Mouse (Mus musculus) B cell, adult 2 months (primary cell): ENCODE data around the gene Gm28230.

Experiments
- DNase-seq, 2 experiments: peaks; one replicate each; pipeline ENCODE4 v3.0.0; 2022

Gene Gm28230

DNA sequence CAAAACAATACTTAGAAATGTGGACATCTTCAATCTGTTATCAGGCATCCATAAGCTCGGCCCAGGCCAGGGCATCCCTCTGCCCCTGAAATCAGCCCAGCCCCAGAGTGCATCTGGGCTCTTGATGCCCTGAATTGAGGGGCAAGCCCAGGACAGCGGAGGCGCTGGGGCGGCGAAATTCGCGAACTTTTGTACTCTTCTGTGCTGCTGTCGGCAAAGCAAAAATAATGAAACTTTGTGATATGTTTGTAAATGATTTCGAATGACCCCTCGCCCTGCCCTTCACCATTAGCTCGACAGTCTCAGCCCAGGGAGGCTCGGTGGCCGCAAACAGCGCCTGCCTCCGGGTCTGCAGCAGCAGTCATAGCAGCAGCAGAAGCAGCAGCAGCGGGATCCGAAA, 1.4 kb upstream of the Gm28230 start:
- DNase-seq, result no peak

DNA sequence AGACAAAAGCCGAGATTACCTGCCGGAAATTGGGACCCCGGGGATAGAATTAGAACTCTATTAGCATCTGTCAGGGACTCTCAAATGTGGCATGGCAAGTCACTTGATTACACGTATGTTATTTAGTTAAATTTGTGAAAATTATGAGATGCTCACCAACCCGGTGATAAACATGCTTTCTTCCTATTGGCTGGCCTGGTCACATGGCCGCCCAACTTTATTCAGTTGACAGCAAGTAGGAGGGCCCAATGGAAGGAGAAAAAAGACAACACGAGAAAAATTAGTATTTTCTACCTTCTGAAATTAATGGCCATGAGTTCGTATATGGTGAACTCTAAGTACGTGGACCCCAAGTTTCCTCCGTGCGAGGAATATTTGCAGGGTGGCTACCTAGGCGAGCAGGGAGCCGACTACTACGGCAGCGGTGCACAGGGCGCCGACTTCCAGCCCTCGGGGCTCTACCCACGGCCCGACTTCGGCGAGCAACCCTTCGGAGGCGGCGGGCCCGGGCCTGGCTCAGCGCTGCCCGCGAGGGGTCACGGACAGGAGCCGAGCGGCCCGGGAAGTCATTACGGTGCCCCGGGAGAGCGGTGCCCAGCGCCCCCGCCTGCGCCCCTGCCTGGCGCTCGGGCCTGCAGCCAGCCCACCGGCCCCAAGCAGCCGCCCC, 578 bp downstream of the Gm28230 start:
- DNase-seq, result no peak

GRCm38 (mm10) chr2:74727640-74728302, 1.2 kb downstream of the Gm28230 start:
- DNase-seq, result no peak

- DNase-seq, result no peak
Measured at GRCm38 (mm10) chr2:74728303-74728680, 1.8 kb downstream of the Gm28230 start.

- DNase-seq, result no peak
Measured at GRCm38 (mm10) chr2:74730331-74730730, 3.8 kb downstream of the Gm28230 start.

GRCm38 (mm10) chr2:74731055-74731454, 4.5 kb downstream of the Gm28230 start:
- no peak for DNase-seq

DNA sequence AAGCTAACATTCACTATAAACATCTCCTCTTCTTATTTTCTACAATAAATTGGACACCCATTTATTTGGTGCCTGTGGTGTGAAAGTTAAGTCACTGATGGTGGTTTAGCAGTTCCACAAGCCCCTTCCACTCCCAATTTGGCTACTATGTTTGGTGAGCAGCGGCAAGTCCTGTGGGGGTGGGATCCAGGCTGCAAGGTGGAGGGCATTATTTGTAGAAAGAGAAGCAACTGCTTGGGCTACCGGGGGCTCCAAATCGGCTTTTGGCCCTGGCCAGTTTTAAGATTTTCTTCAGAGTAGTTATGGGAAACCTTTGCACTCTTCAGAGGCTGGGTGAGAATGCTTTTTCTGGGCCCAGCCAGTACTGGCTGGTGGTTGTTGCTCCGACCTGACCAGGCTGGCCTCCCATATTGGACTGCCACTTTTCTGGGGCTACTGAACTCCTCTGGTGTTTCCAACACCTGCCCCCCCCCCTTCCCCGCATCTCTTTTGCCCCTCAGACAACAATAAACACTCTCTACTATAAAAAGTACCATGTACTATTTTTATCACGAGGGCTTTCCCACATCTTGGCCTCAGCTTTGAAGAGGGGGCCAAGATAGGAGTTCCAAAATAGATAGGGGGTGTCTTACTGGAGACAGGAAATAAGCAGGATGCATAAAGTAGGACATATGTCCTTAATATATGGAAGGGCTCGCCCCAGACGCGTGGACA, 5.4 kb downstream of the Gm28230 start:
- DNase-seq, result no peak

- no peak for DNase-seq
Measured at GRCm38 (mm10) chr2:74732513-74733316, 6.2 kb downstream of the Gm28230 start.

- no peak for DNase-seq
Measured at GRCm38 (mm10) chr2:74733317-74733661, 6.8 kb downstream of the Gm28230 start.

- DNase-seq, result no peak
Measured at GRCm38 (mm10) chr2:74733765-74734164, 7.2 kb downstream of the Gm28230 start.

- no peak for DNase-seq
Measured at GRCm38 (mm10) chr2:74734451-74734850, 7.9 kb downstream of the Gm28230 start.

DNA sequence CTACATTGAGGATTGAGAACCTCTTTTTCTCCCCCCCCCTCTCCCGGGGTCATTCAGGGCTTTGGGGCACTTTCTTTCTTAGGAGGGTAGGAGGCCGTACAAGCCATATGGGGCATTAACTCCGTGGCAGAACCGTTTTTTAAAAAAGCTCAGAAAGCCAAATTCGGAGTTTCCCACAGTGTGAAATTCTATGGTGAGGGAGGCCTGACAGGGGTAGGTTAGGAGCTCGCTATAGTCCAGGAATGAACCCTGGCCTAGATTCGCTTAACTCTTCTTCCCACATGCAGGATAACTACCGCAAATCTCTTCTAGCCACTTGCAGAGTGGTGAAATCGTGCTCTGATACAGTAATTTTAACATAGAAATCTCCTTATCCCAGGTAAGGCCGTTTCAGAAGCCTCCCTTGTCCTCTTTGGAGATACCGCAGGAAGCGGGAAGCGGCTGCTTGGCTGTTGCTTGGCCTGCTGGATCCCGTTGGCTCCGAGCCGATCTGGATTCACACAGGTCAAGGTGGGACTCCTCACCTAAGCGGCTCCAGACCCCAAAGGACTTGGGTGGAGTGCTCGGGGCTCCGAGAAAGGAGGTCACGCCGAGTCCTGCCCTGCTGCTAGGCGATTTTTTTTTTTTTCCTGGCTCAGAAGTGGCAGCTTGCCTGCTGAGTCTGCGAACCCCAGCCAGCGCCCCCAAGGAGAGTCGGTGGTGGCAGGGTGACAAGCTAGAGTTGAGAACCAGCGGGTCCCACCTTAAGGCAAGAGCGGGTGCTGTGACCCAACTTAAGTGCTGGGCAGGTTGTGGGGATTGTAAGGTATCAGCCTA, 8.7 kb downstream of the Gm28230 start:
- DNase-seq, result no peak

- DNase-seq, result no peak
Measured at GRCm38 (mm10) chr2:74735851-74736687, 9.5 kb downstream of the Gm28230 start.

DNA sequence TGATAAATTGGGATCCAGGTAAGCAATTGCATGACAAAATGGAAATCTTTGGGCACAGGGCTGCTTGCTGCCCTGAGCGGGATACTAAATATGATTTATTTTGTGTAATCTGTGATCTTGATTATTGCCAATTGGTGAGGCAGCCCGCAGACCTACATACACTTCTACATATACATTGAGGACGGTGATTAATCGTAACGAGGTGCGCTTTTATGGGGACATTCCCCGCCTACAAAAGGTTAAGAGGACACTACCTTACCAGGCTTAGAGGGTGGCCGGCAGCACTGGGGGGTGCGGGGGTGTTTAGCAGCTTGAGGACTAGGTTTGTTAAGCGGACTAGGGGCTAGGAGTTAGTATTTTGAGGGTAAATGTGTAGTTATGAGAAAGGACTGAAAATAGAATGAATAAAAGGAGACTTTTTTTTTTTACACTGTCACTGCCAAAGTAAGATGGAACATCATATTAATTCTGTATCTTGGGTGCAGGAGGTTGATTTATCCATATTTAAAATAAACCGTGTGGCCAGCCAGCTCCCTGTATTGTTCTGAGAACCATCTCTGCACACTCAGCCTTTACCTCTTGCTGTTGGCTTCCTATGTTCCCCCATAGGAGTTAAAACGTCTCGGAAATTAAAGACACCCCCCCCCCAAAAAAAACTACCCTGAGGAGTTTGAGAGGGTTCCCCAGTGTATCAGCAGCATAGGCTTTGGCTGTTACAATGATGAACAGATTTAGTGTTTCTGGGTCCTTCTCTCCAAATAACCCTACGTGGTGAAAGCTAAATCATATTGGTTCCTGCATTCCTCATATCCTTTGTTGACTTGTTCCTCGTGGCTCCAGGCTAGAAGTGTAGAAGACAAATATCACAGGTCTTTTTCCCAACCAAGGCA, 10.4 kb downstream of the Gm28230 start:
- no peak for DNase-seq

DNA sequence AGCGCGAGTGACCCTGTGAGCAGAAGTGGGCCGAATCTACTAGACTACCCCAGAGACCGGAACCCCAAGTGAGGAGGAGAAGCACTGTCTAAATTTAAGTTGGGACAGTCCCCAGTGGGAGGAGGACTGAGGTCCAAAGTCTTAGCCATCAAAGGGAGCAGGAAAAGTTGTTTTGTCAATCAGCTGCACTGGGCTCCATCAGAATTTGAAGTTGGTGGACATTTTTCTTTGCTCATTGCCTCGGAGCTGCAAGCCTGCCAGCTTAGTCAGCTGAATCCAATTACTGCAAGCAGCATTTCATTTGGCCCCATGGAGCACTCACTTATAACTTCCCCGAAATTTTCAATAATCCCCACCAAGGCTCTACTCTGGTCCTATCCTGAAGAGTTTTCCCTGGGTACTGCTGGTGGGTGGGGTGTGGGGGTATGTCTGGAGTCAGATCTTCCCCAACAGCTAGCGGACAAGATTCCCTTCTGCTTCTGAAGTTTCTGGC, 11.1 kb downstream of the Gm28230 start:
- no peak for DNase-seq

GRCm38 (mm10) chr2:74738623-74739475, 12.3 kb downstream of the Gm28230 start:
- no peak for DNase-seq

DNA sequence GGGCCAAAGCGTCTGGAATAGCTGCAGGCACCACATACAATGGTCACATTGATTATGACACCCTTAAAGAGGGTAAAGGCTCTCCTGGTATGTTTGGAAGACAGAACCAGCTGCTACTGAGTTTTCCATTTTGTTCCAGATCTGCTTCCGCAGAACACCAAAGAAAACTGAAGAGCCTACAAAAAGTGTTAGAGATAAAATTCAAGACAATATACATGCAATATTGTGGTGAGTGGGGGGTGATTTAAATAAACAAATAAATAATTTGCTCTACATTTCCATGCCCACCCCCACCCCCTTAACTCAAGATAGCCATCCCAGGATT, 12.9 kb downstream of the Gm28230 start:
- no peak for DNase-seq

GRCm38 (mm10) chr2:74739869-74740268, 13.3 kb downstream of the Gm28230 start:
- no peak for DNase-seq

GRCm38 (mm10) chr2:74740311-74741091, 14.0 kb downstream of the Gm28230 start:
- DNase-seq, result no peak
